Mouse (Mus musculus): ENCODE measurements at regions not wholly inside any gene's neighbourhood (a gene's known extent, or its start where the extent isn't known, plus 50 kb on each side); places are given as distances from the start of the nearest gene placed in this dataset.

- TF ChIP-seq CTCF (IDR thresholded peaks at IDR 0.05; ENCODE audit: extremely low read depth, insufficient read depth, low read length) (no peak), POLR2A (IDR thresholded peaks at IDR 0.05; ENCODE audit: extremely low read depth, insufficient read depth, low read length) (no peak)
Observed at GRCm38 (mm10) chr2:162853576-162853975, 77.8 kb upstream of the Srsf6 start.

All from cortical plate, adult 2 months (tissue).